Mouse (Mus musculus): ENCODE measurements around the gene Gm49398.

Gm49398 gene

GRCm38 (mm10) chr13:61288739-61289138 lies at the start of gene Gm49398:
TSS of gene Gm49398 (minus strand) at chr13:61288839.
- DNase-seq (ENCODE audit: low read depth, low spot score), result no peak

GRCm38 (mm10) chr13:61255258-61255657 lies 33.4 kb downstream of the Gm49398 start, which contains the start of gene Cts8:
TSS of gene Cts8 (minus strand) at chr13:61255358.
- no peak for DNase-seq (ENCODE audit: low read depth, low spot score)

GRCm38 (mm10) chr13:61241076-61241947 lies 47.3 kb downstream of the Gm49398 start:
- DNase-seq (ENCODE audit: low read depth, low spot score), result peak; percentile 61

GRCm38 (mm10) chr13:61203310-61203709 lies 85.3 kb downstream of the Gm49398 start, which contains the start of gene Cts6:
TSS of gene Cts6 (minus strand) at chr13:61203410.
- DNase-seq (ENCODE audit: low read depth, low spot score), result no peak

All from forelimb bud, embryonic 11.5 days (tissue).